In genomic region chr13:68597667-68598066, GRCm38 (mm10) we compare ENCODE assay signal across 9 mouse cellular contexts. TPM values are rescaled to one million over a fixed set of nuclear protein-coding genes. Genes with fewer than 3 reads are reported as not detected.
DNase-seq lines count a peak whose midpoint lies in the region; ATAC-seq lines count a peak whose summit lies in the region.
"Had no signal": no experiment of that assay in that cellular context is flagged by ENCODE, and none has a peak within 500 bp of the region (broad histone marks: within the 10 kb centered on the region; RNA-seq: fewer than 3 reads in every experiment).

No protein-coding gene starts in this region.

- no peak overlapping the region for H3K9ac ChIP-seq in intestine, embryonic 14.5 days (ENCODE audit: low read length)

- intact Hi-C loops in heart, postnatal 36 days (cut with DNase I): loop anchor here (10.0 kb wide), 1 partner anchor 397 kb away; the partner anchor contains the start of gene Adcy2

- peaks cover 7% of the 10 kb centered on the region for H3K36me3 ChIP-seq in heart, embryonic 10.5 days
- peaks cover 6% of the 10 kb centered on the region for H3K36me3 ChIP-seq in intestine, embryonic 14.5 days (ENCODE audit: control insufficient read depth, insufficient read depth, low read length)

- peaks cover 20% of the 10 kb centered on the region; the same call in 1 of the 2 replicates for H3K27me3 ChIP-seq in heart, embryonic 10.5 days (ENCODE audit: insufficient read depth, poor library complexity, severe bottlenecking)
- H3K27me3 ChIP-seq in intestine, embryonic 14.5 days (replicated peaks; ENCODE audit: control insufficient read depth, insufficient read depth, low read length): no peaks in the 10 kb centered on the region

- peak overlapping the region; percentile 37 for H3K4me2 ChIP-seq in intestine, embryonic 14.5 days (ENCODE audit: low read length)

- H3K4me1 ChIP-seq in heart, embryonic 10.5 days: peaks cover 14% of the 10 kb centered on the region; the same call in 1 of the 2 replicates
- no peaks in the 10 kb centered on the region for H3K4me1 ChIP-seq in intestine, embryonic 14.5 days (replicated peaks; ENCODE audit: control insufficient read depth, insufficient read depth, low read length)

- H3K9me3 ChIP-seq in heart, embryonic 10.5 days: no peaks in the 10 kb centered on the region
- no peaks in the 10 kb centered on the region for H3K9me3 ChIP-seq in intestine, embryonic 14.5 days (ENCODE audit: control insufficient read depth, low read length)

- no peak overlapping the region for H3K27ac ChIP-seq in heart, embryonic 10.5 days
- H3K27ac ChIP-seq in intestine, embryonic 14.5 days (ENCODE audit: low read depth): no peak overlapping the region

- DNase-seq in heart, embryonic 10.5 days (ENCODE audit: low spot score): no peak
- no peak for DNase-seq in heart, postnatal 36 days
- DNase-seq in ZHBTc4 (ENCODE audit: low read depth, low spot score): peak; percentile 54
- peak; percentile 60 for DNase-seq in intestine, embryonic 14.5 days (ENCODE audit: low spot score)
- DNase-seq in lung, postnatal 36 days: peak; percentile 41
- DNase-seq in thymus, adult 18-20 months: no peak
- DNase-seq in spleen, postnatal 10 days (ENCODE audit: low spot score in 2 of 2): no peak
- DNase-seq in frontal cortex, postnatal 14 days (ENCODE audit: low spot score in 2 of 2): no peak
- DNase-seq: thymus, postnatal 36 days had no signal

- H3K4me3 ChIP-seq in heart, embryonic 10.5 days: peak overlapping the region; percentile 43
- H3K4me3 ChIP-seq in intestine, embryonic 14.5 days (ENCODE audit: low read depth, low read length): 0 out of 2 replicates have a peak overlapping the region, but pooled peaks have one; percentile 2

- peak; percentile 90 for ATAC-seq in intestine, embryonic 14.5 days (replicated peaks; ENCODE audit: low FRiP score, low TSS enrichment, low read depth)

- WGBS in heart, embryonic 10.5 days: 9% methylated on average over 13 of the region's 13 CpGs
- WGBS in intestine, embryonic 14.5 days: 8% methylated on average over 13 of the region's 13 CpGs

RNA-seq across cellular contexts. Expression of gene 1700001L19Rik, which starts 0.4 kb away (rescaled TPM):
- 0.28 and 0.39 TPM in 2 replicates for polyA plus RNA-seq in heart, embryonic 10.5 days (2016; fragmentation: Nextera tagmentation; extraction: Ambion mirVana)
- total RNA-seq in heart, postnatal 36 days (2021): not detected
- 0.32 and 0.50 TPM in 2 replicates for polyA plus RNA-seq in intestine, embryonic 14.5 days (2014; fragmentation: Nextera tagmentation; extraction: Ambion mirVana)

RNA-seq across cellular contexts. Expression of gene Fastkd3, which starts 15.6 kb away (rescaled TPM):
- 30.3 and 32.9 TPM in 2 replicates for polyA plus RNA-seq in heart, embryonic 10.5 days (2016; fragmentation: Nextera tagmentation; extraction: Ambion mirVana)
- total RNA-seq in heart, postnatal 36 days (2021): 10 to 100 TPM; 12.8 to 13.9 TPM
- polyA plus RNA-seq in intestine, embryonic 14.5 days (2014; fragmentation: Nextera tagmentation; extraction: Ambion mirVana): 34.8 and 37.3 TPM in 2 replicates

RNA-seq across cellular contexts. Expression of gene Mtrr, which starts 15.7 kb away (rescaled TPM):
- polyA plus RNA-seq in heart, embryonic 10.5 days (2016; fragmentation: Nextera tagmentation; extraction: Ambion mirVana): 28.9 and 32.1 TPM in 2 replicates
- total RNA-seq in heart, postnatal 36 days (2021): 10 to 100 TPM; 13.4 to 15.6 TPM
- 19.1 and 19.2 TPM in 2 replicates for polyA plus RNA-seq in intestine, embryonic 14.5 days (2014; fragmentation: Nextera tagmentation; extraction: Ambion mirVana)

Comparison
In these comparisons a context has a peak if more than half of its experiments do, and no peak if none do; other contexts are left out.
1. DNase-seq: peak in ZHBTc4 (single experiment), intestine, embryonic 14.5 days (single experiment) and lung, postnatal 36 days (single experiment); none in heart, embryonic 10.5 days (single experiment), heart, postnatal 36 days (0 of 2), thymus, adult 18-20 months (0 of 2), spleen, postnatal 10 days (0 of 2) and frontal cortex, postnatal 14 days (0 of 2).